ENCODE assay signal across 19 mouse cellular contexts in genomic region chr5:118435556-118435950, GRCm38 (mm10).
DNase-seq lines count a peak whose midpoint lies in the region; ATAC-seq and TF ChIP-seq lines count a peak whose summit lies in the region.
"Had no signal": no experiment of that assay in that cellular context is flagged by ENCODE, and none has a peak within 500 bp of the region (broad histone marks: within the 10 kb centered on the region; RNA-seq: fewer than 3 reads in every experiment).

No protein-coding gene starts in this region.

- H3K36me3 ChIP-seq in heart, embryonic 12.5 days, result no peaks in the 10 kb centered on the region
- no peaks in the 10 kb centered on the region for H3K36me3 ChIP-seq in lung, embryonic 14.5 days (ENCODE audit: insufficient read depth)
- H3K36me3 ChIP-seq in embryonic facial prominence, embryonic 10.5 days (replicated peaks), result no peaks in the 10 kb centered on the region
- no peaks in the 10 kb centered on the region for H3K36me3 ChIP-seq in limb, embryonic 13.5 days
- H3K36me3 ChIP-seq: G1E; kidney, embryonic 15.5 days; liver, embryonic 13.5 days had no signal

- no peak overlapping the region for H3K27ac ChIP-seq in heart, embryonic 12.5 days (ENCODE audit: poor library complexity, severe bottlenecking)
- no peak overlapping the region for H3K27ac ChIP-seq in lung, embryonic 14.5 days (ENCODE audit: low read depth)
- no peak overlapping the region for H3K27ac ChIP-seq in embryonic facial prominence, embryonic 10.5 days (replicated peaks)
- no peak overlapping the region for H3K27ac ChIP-seq in limb, embryonic 13.5 days
- H3K27ac ChIP-seq: kidney, embryonic 15.5 days; liver, embryonic 13.5 days; stomach, postnatal 0 days had no signal

- H3K27me3 ChIP-seq in heart, embryonic 12.5 days (replicated peaks), result peaks cover 30% of the 10 kb centered on the region
- peaks cover 22% of the 10 kb centered on the region for H3K27me3 ChIP-seq in lung, embryonic 14.5 days (ENCODE audit: insufficient read depth, low read length)
- peaks cover 73% of the 10 kb centered on the region for H3K27me3 ChIP-seq in embryonic facial prominence, embryonic 10.5 days (replicated peaks; ENCODE audit: low read depth, poor library complexity, severe bottlenecking)
- peaks cover 28% of the 10 kb centered on the region for H3K27me3 ChIP-seq in limb, embryonic 13.5 days

- no peaks in the 10 kb centered on the region for H3K9me3 ChIP-seq in heart, embryonic 12.5 days (replicated peaks)
- H3K9me3 ChIP-seq in lung, embryonic 14.5 days (ENCODE audit: low read depth, low read length), result no peaks in the 10 kb centered on the region
- H3K9me3 ChIP-seq in embryonic facial prominence, embryonic 10.5 days, result no peaks in the 10 kb centered on the region
- H3K9me3 ChIP-seq in limb, embryonic 13.5 days, result no peaks in the 10 kb centered on the region; the same call in 1 of the 2 replicates
- H3K9me3 ChIP-seq: kidney, embryonic 15.5 days had no signal

- ATAC-seq in heart, embryonic 12.5 days (ENCODE audit: insufficient number of reproducible peaks, low FRiP score), result no peak
- ATAC-seq in lung, embryonic 14.5 days (ENCODE audit: insufficient read depth), result no peak
- no peak for ATAC-seq in limb, embryonic 13.5 days (ENCODE audit: low FRiP score, low read depth)
- ATAC-seq in megakaryocyte, adult 5-6 weeks (ENCODE audit: poor library complexity, severe bottlenecking), result no peak
- ATAC-seq: lung, postnatal 0 days had no signal

- 30% methylated on average over 7 of the region's 7 CpGs for WGBS in heart, embryonic 12.5 days
- 30% methylated on average over 7 of the region's 7 CpGs for WGBS in lung, embryonic 14.5 days
- WGBS in embryonic facial prominence, embryonic 10.5 days, result 13% methylated on average over 7 of the region's 7 CpGs
- 28% methylated on average over 7 of the region's 7 CpGs for WGBS in limb, embryonic 13.5 days

- no peak for DNase-seq in heart, postnatal 4 days
- no peak for DNase-seq in lung, embryonic 14.5 days
- DNase-seq in lung, adult 18-20 months, result no peak
- DNase-seq in embryonic facial prominence, embryonic 10.5 days (ENCODE audit: low spot score), result no peak
- no peak for DNase-seq in gastrocnemius, adult 8-10 months (ENCODE audit: low spot score in 2 of 2)
- DNase-seq: adrenal gland, adult 8-10 months; B cell, adult 2 months; cerebellum, postnatal 14 days; layer of hippocampus, postnatal 36 days; liver, embryonic 13.5 days; thymus, postnatal 14 days had no signal

- H3K4me2 ChIP-seq in heart, embryonic 12.5 days, result peak overlapping the region; percentile 38
- peak overlapping the region; percentile 3; the same call in 1 of the 2 replicates for H3K4me2 ChIP-seq in lung, embryonic 14.5 days
- H3K4me2 ChIP-seq in limb, embryonic 13.5 days (replicated peaks), result peak overlapping the region; percentile 19; the same call in 1 of the 2 replicates
- H3K4me2 ChIP-seq: kidney, embryonic 15.5 days; liver, embryonic 13.5 days had no signal

- no peak for TF ChIP-seq CTCF in lung, embryonic 14.5 days (IDR thresholded peaks at IDR 0.05; ENCODE audit: low read depth)

- no peak overlapping the region for H3K9ac ChIP-seq in heart, embryonic 12.5 days
- no peak overlapping the region for H3K9ac ChIP-seq in lung, embryonic 14.5 days
- no peak overlapping the region for H3K9ac ChIP-seq in limb, embryonic 13.5 days
- H3K9ac ChIP-seq: kidney, embryonic 15.5 days; liver, embryonic 13.5 days had no signal

- H3K4me3 ChIP-seq in heart, embryonic 12.5 days, result no peak overlapping the region
- H3K4me3 ChIP-seq in lung, embryonic 14.5 days (ENCODE audit: low read depth, low read length), result no peak overlapping the region
- H3K4me3 ChIP-seq in embryonic facial prominence, embryonic 10.5 days, result peak overlapping the region; percentile 6; the same call in 1 of the 2 replicates
- H3K4me3 ChIP-seq in limb, embryonic 13.5 days, result no peak overlapping the region
- H3K4me3 ChIP-seq: erythroblast, embryonic 14.5 days; kidney, embryonic 15.5 days; liver, embryonic 13.5 days had no signal

- H3K4me1 ChIP-seq in heart, embryonic 12.5 days (replicated peaks), result peaks cover 24% of the 10 kb centered on the region
- no peaks in the 10 kb centered on the region for H3K4me1 ChIP-seq in lung, embryonic 14.5 days (ENCODE audit: insufficient read depth)
- peaks cover 34% of the 10 kb centered on the region for H3K4me1 ChIP-seq in embryonic facial prominence, embryonic 10.5 days
- H3K4me1 ChIP-seq in limb, embryonic 13.5 days, result peaks cover 27% of the 10 kb centered on the region
